Mouse (Mus musculus) kidney, adult 8-10 months (tissue): ENCODE data around the gene Nebl.
"Not testable (repeated sequence)": the region's sequence is repeated elsewhere in the genome, so short reads cannot be mapped to it uniquely, and the experiment has no call there.

ENCODE experiments used
- DNase-seq, 2 experiments: peaks; one replicate each; pipeline ENCODE4 v3.0.0; 2022

Gene Nebl

DNA sequence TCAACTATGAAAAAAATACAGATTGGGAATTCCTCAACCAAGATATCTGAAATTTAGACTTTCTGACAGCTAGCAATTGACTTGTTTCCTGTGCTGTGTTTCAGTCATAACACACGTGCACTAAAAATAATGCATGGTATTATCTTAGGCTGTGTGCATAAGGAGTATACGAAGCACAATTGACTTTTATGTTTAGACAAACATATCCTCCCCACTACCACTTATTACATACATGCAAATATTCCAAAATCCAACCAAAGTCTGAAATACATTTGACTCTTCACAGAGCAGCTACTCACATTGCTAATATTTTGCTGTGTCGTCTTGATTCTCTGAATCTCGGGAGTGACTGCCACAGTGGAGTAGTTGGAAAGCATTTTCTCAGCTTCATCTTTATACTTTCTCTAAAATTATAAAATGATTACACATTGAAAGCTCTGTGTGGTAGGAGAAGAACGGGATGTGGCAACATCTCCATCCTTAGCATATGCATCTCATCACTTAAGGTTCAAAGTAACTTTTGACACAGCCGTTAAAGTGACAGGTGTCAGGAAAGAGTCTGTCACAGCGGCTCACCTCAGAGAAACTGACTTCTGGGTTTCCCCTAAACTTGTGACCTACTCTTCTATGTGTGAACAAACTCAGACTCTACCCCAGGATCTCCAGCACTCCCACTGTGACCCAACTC, 340.6 kb downstream of the Nebl start:
- DNase-seq: no peak

DNA sequence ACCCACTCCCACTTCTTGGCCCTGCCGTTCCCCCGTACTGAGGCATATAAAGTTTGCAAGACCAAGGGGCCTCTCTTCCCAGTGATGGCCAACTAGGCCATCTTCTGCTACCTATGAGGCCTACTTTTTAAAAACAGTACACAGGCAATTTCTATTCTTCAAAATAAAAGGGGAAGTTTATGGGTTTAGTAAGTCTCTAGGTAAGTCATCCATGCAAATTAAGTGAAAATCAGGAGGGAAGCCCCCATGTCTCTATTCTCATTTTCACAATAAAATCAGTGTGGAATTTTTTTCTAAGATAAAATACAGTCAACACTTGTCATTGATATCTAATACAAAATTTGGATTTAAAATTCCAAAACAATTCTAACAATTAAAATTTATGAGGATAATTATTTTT, 341.4 kb downstream of the Nebl start:
- no peak for DNase-seq

DNA sequence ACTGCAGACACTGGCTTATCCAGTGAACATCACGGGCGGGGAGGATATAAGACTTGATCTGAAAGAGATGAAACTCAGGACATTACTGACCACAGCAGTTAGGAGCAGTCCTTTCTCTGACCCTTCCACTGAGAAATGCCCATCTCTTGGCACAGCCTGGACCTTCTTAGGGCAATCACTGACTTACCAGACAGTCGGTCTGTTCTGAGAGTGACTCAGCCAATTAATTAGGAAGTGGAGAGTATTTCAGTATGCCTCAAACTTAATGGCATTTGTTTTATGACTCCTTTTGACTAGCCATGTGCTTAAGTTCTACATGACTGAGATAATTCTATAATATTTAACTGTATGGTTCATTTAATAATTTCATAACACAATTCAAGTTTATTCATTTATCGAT, 341.9 kb downstream of the Nebl start:
- DNase-seq: no peak

DNA sequence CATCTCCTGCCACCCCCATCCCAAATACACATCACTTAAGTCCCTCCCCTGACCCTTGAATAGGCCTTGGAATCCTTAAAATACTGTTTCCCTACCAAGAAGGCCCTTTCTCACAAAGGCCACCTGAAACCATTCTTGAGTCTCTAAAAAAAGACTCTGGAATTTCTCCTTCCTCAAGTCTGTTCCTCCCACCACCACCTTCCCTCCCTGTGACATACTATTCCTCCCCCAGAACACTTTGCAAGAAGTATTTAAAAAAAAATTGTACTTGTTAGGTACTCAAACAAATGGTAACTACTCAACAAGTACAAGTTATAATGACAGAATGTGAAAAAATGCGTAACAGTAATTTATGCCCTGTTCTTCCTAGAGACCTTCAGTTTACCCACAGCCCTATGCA, 349.0 kb downstream of the Nebl start:
- DNase-seq: no peak

DNA sequence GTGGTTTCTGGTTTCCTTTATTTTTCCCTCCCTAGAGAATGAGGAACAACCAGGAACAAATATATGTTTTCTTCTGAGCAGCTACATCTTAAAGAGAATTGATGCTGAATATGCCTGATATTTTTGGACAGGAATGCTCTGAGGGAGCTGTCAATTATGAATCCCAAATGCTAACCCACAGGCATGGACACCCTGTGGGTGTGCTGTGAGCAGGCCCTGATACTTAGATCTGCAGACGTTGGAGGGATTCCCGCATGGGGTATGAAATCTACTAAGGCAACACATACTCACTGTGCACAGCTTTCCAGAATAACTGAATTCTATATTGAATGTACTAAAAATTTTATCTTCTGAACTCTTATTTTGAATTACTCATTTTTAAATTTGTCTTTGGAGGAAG, 355.3 kb downstream of the Nebl start:
- DNase-seq: no peak

DNA sequence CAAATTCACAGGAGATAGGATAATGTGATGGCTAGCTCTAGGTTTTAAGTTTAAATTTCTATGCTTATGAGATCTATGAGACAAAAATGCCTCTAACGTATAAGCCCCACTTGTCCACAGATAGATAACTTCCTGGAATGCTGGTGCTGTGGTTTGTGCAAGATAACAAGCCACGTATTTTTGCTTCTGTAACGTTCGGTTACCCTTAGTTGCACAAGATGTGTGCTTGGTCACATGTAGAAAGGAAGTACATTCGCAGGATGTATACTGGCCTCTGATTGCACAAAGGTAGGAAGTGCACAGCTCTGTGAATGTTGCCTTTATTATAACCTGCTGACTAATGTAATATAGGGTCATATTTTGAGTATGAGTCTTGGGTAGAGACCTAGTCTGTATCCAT, 365.6 kb downstream of the Nebl start:
- DNase-seq: no peak

DNA sequence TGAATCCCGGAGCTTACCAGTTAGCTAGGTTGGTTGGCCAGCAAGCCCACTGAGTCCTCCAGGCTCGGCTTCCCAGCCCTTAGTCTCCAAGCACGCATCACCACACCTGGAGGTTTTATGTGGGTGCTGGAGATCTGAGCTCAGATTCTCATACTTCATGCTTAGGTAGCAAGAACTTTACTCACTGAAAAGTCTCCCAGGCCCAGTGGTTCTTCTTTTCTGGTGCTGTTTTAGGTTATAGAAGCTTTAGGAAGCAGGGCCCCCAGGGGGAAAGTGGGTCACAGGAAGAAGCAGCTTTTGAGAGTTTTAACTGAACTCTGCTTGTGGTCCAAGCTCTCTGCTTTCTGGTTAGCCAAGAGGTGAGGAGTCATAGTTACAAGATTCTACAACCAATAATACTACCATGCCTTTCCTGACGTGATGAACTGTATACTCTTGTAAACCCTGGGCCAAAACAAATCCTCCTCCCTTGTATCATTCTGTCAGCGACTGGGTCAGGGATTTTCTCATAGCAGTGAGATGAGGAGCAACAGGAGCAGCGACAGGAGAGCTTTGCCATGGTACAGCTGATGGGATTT, 366.2 kb downstream of the Nebl start:
- DNase-seq: no peak

DNA sequence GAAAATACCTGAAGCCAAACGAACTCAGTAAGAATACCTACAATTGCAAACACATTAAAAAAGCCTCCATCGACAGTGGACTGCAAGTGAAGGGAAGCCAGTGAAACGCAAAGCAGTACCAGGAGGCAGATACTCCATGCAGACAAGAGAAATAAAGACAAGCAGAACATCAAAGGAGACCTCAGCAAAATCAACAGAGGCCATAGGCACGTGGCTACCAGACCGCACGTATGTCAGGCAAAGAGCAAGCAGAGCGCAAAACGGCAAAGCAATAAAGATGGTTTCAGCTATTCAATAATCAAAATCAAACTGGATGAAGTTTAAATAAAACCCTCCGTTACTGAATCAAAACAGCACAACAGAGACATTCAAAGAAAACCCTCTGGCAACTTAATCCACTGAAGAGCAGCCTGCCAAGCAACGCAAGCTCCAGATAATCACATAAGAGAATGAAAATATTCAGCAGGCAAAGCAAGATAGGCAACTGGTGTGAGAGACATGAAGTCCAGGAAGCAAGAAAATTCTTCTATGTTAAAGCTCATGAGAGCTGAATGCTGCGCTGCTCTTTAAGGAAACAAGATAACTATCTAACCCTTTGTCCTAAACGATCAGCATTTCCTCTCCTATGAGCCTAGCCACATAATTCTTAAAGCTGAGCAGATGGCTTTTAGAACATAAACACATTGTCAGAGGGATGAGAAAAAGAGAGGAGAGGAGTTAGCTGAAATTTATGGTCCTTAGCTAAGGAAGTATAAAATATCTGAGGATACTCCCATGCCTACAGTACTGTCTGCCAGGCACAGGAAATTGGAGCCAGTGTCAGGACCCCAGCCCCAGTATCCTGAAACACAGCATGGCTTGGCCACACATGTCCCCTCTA, 367.7 kb downstream of the Nebl start:
- no peak for DNase-seq

DNA sequence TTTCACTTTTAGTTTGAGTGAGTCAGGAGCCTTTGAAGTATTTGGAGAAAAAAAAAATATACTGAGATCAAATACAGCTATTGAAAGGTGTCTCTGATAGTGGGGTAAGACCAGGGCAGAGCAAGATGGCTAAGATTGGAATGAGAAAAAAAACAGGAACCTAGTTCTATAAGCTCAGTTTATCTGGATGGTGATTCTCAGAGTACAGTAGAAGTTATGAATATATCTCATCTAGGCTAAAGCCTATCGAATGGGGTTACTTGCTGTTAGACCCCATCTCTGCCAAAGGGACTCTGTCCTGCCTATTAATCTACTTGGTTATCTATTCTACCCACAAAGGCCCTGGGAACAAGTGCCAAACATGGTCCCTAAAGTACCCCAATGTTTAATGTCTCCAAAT, 369.1 kb downstream of the Nebl start:
- DNase-seq: no peak

DNA sequence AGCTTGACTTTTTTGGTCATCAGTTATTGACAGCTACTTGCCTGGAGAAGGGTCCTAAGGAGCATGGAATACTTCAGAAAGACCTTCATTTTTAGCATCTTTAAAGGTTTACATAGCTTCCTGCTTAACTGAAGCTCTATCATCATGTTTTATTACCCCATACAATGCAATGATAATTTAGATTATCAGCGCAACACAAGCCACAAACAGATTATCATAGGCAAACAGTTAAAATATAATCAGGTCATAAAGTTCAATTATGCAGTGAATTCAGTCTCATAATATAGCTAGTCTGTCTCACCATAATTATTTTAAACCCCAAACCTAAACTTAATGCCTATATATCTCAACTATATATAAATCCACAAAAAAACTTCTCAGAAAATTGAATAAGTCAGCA, 386.6 kb downstream of the Nebl start:
- DNase-seq: no peak

DNA sequence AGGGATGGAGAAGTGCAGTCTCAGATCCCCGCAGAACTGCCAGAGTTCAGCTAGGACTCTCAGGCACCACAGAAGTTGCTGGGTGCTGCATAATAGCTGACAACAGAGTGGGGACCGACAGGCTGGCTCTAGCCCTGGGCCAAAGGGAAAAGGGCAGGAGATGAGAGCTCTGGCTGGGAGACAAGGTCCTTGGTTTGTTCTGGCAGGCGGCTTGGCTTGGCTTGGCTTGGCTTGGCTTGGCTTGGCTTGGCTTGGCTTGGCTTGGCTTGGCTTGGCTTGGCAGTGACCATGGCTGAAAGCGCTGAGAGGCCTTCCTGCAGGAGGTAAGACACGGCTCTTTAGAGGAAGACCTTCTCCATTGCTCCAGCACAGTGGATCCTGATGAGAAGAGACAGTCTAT, 395.8 kb downstream of the Nebl start:
- DNase-seq: peak; percentile 5 to 33

DNA sequence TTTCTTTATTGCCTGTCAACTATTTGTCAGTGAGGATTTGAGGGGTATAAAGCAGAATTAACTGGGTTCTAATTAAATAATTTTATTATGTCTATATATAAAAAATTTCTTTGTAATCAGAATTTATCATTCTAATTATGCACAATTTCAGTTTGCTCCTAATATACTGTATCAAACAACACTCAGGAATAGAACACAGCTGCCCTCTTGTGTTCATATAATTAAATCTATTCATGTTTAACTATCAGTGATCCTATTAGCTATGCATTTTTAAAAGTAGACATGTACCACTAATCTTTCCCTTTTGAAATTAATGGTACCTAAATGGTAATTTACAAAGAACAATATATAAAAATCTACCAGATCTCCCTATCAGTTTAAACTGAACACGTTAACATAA, 404.7 kb downstream of the Nebl start:
- DNase-seq: no peak

DNA sequence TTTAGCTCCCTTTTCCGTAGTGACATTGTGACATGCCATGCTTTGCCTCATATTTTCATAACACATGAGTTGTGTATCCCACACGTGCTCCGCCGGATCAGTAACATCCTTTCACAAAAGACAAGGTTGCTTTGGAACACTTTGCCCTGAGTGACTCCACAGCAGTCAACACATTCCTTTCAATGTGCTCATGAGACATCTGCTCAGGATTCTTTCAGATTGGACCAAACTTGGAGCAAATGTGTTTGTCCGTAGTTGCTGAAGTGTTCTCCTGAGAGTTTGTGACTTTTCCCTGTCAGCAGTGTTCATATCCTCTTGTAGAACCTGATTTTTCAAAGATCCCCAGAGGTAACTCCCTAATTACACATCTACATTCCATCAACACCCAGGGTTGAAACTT, 414.4 kb downstream of the Nebl start:
- no peak for DNase-seq

DNA sequence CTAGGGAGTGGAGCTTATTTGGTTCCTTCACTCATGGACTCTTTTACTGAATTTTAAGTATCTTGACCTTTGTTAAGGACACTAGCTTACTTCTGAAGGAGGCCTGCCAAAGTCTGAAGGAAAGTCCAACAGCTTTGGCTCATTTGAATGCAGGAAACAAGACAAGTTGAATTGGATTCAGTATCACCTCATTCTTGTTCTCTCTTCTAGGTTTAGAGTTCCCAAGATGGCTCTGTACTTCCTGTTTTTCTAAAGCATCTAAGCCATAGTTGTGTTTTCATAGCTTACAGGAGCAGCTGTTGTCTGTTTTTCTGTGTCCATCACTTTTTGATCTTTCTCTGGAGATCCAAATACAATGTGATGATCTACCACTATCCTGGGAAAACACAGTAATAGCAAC, 429.9 kb downstream of the Nebl start:
- DNase-seq: no peak

DNA sequence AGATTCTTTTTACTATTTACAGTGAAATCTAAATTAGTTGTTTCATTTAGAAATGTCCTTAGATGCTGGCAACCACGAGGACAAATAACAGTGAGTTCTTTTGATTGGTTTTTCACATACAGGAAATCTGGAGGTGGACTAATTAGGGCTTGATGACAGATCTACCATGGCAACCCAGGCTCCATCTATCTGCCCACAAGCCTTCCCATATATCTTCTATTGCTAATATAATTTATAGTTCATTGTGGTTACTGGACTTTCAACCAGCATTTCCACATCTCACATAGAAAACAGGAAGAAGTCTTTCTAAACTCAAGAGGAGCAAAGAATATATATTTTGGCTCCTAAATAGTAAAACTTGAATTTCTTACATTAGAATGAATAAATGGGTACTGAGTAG, 433.8 kb downstream of the Nebl start:
- DNase-seq: no peak

DNA sequence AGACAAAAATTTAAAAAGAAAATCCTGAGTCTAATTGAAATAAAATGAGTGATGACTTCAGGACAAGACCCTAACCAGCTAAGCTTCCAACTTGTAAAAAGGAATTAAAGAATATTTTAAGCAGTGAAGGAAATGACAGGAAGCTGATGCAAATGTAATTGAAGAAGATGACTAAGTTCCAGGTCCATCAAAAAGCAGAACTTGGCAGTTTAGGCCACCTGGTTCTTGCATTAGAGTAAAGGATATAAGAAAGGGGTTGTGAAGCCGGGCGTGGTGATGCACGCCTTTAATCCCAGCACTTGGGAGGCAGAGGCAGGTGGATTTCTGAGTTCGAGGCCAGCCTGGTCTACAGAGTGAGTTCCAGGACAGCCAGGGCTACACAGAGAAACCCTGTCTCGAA, 436.0 kb downstream of the Nebl start:
- DNase-seq: not testable (repeated sequence)
